Mouse (Mus musculus): Measurements from ENCODE around the gene Bcl6. TPM values are rescaled to one million over a fixed set of nuclear protein-coding genes. Genes with fewer than 3 reads are reported as not detected.
A peak's percentile ranks its signal among the peaks of the same experiment; 100 is the strongest.

Gene Bcl6
- total and polyA plus RNA-seq, 3 experiments, result 0.20 to 0.60 (median 0.25) TPM

DNA sequence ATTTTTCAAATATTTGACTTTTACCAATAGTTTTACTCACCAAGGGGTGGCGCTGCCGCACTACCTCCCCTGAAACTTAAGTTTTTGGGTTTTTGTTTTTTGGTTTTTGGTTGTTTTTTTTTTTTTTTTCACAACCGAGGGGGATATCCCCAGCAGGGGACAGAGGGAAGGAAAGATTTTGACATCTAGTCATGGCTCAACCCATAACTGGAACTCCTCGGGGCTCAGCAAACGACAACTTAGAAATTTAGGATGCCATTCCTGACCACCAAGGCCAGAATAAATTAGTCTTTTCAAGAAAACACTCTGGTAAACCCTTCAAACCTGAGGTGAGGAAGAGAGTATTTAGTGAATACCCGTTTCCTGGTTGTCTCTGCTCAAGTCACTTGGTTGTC lies 3.2 kb downstream of the Bcl6 start:
- peak; percentile 73 for DNase-seq (ENCODE audit: extremely low read depth)
- no peaks in the 10 kb centered on the region for H3K79me2 ChIP-seq (replicated peaks; ENCODE audit: control insufficient read depth, extremely low read depth, insufficient read depth, poor library complexity, severe bottlenecking)
- no peak overlapping the region for H3K27ac ChIP-seq (ENCODE audit: insufficient read depth, low read depth)
- no peaks in the 10 kb centered on the region for H3K36me3 ChIP-seq (replicated peaks in 1 of 2; ENCODE audit: control insufficient read depth in 1 of 2, insufficient read depth in 1 of 2, low read length in 1 of 2)
- peaks cover 52% of the 10 kb centered on the region for H3K27me3 ChIP-seq (replicated peaks)
- peak overlapping the region; percentile 98; the same call in 1 of the 2 replicates for H3K4me2 ChIP-seq (ENCODE audit: insufficient read depth, low read depth, poor library complexity, severe bottlenecking)
- dilution Hi-C loops (cut with MboI; ENCODE audit: extremely low pct_ligation_motif_present, extremely low pct_unique_long_range_greater_than_20kb, low sequenced_read_pairs) (no loop called here), in situ Hi-C loops (cut with MboI; ENCODE audit: low pct_ligation_motif_present, low pct_unique_long_range_greater_than_20kb, low sequenced_read_pairs) (loop anchor here (10.0 to 25.0 kb wide), 3 partner anchors 652 to 877 kb away; no protein-coding TSS in a partner anchor)
- peaks cover 6 to 32% of the 10 kb centered on the region in 2 experiments for H3K4me1 ChIP-seq (ENCODE audit: control insufficient read depth in 1 of 2, insufficient read depth in 2 of 2)
- no peak overlapping the region for H3K9ac ChIP-seq (ENCODE audit: insufficient read depth, low read depth)
- H3K9me3 ChIP-seq (replicated peaks; ENCODE audit: low read length), result no peaks in the 10 kb centered on the region
- H3K4me3 ChIP-seq (replicated peaks in 1 of 3; ENCODE audit: low read depth in 2 of 3, low read length in 2 of 3, poor library complexity in 1 of 3), result no peak overlapping the region
- TF ChIP-seq TCF12 (IDR thresholded peaks at IDR 0.05; ENCODE audit: low read depth, low read length), result no peak
- no peak for TF ChIP-seq IRF4 (IDR thresholded peaks at IDR 0.05; ENCODE audit: low read depth, low read length)
- TF ChIP-seq E2F4 (IDR thresholded peaks at IDR 0.05; ENCODE audit: insufficient replicate concordance, low read depth, low read length), result no peak
- TF ChIP-seq CHD2 (IDR thresholded peaks at IDR 0.05; ENCODE audit: low read length), result no peak
- TF ChIP-seq GABPA (IDR thresholded peaks at IDR 0.05; ENCODE audit: insufficient replicate concordance, low read depth, low read length), result no peak
- 0 out of 2 replicates have a peak, but pooled peaks have one; percentile 24 for TF ChIP-seq MYC (IDR thresholded peaks at IDR 0.05; ENCODE audit: low read depth, low read length)
- no peak for TF ChIP-seq USF2 (conservative IDR thresholded peaks at IDR 0.05; ENCODE audit: low read depth, low read length)
- peak; percentile 93 for TF ChIP-seq ZKSCAN1 (IDR thresholded peaks at IDR 0.05; ENCODE audit: borderline replicate concordance, low read depth, low read length)
- TF ChIP-seq ZC3H11A (IDR thresholded peaks at IDR 0.05; ENCODE audit: low read depth, low read length), result peak; percentile 31; the same call in 1 of the 2 replicates
- no peak for TF ChIP-seq EP300 (IDR thresholded peaks at IDR 0.05; ENCODE audit: low read length)
- TF ChIP-seq CTCF (conservative IDR thresholded peaks at IDR 0.05 in 1 of 2, IDR thresholded peaks at IDR 0.05 in 1 of 2; ENCODE audit: low read depth in 2 of 2, low read length in 2 of 2), result peak; percentile 34 to 80; a peak in 2 of 4 replicates
- TF ChIP-seq CHD1 (IDR thresholded peaks at IDR 0.05; ENCODE audit: low read depth, low read length), result no peak
- no peak for TF ChIP-seq NELFE (IDR thresholded peaks at IDR 0.05; ENCODE audit: low read depth, low read length)
- no peak for TF ChIP-seq JUN (IDR thresholded peaks at IDR 0.05; ENCODE audit: insufficient read depth, low read depth, low read length)
- TF ChIP-seq PAX5 (IDR thresholded peaks at IDR 0.05; ENCODE audit: low read length), result no peak
- no peak for TF ChIP-seq NRF1 (IDR thresholded peaks at IDR 0.05; ENCODE audit: low read depth, low read length)
- no peak for TF ChIP-seq TBP (conservative IDR thresholded peaks at IDR 0.05; ENCODE audit: low read depth, low read length)
- TF ChIP-seq KAT2A (IDR thresholded peaks at IDR 0.05; ENCODE audit: insufficient replicate concordance, low read length), result no peak
- peak; percentile 51 for TF ChIP-seq BHLHE40 (IDR thresholded peaks at IDR 0.05; ENCODE audit: low read depth, low read length)
- TF ChIP-seq SIN3A (IDR thresholded peaks at IDR 0.05; ENCODE audit: low read length), result no peak; the same call in 1 of the 2 replicates
- no peak for TF ChIP-seq ZMIZ1 (IDR thresholded peaks at IDR 0.05; ENCODE audit: low read depth, low read length)
- 0 out of 2 replicates have a peak, but pooled peaks have one; percentile 9 for TF ChIP-seq ETS1 (conservative IDR thresholded peaks at IDR 0.05; ENCODE audit: low read depth, low read length)
- TF ChIP-seq USF1 (IDR thresholded peaks at IDR 0.05; ENCODE audit: low read depth, low read length), result no peak
- no peak for TF ChIP-seq HCFC1 (IDR thresholded peaks at IDR 0.05; ENCODE audit: low read depth, low read length)
- no peak for TF ChIP-seq UBTF (IDR thresholded peaks at IDR 0.05; ENCODE audit: low read depth, low read length)
- TF ChIP-seq ELF1 (IDR thresholded peaks at IDR 0.05; ENCODE audit: low read depth, low read length), result no peak
- TF ChIP-seq JUND (conservative IDR thresholded peaks at IDR 0.05; ENCODE audit: low read depth, low read length), result no peak
- no peak for TF ChIP-seq POLR2A (IDR thresholded peaks at IDR 0.05; ENCODE audit: low read depth, low read length)
- no peak for TF ChIP-seq MAX (IDR thresholded peaks at IDR 0.05; ENCODE audit: low read length)
- TF ChIP-seq MAZ (IDR thresholded peaks at IDR 0.05; ENCODE audit: low read depth, low read length), result no peak; the same call in 1 of the 2 replicates
- peak; percentile 73 for TF ChIP-seq SMC3 (IDR thresholded peaks at IDR 0.05; ENCODE audit: low read depth, low read length)
- no peak for TF ChIP-seq MAFK (IDR thresholded peaks at IDR 0.05; ENCODE audit: insufficient replicate concordance, low read length)
- no peak for TF ChIP-seq RCOR1 (conservative IDR thresholded peaks at IDR 0.05; ENCODE audit: low read depth, low read length)
- no peak for TF ChIP-seq MEF2A (IDR thresholded peaks at IDR 0.05; ENCODE audit: borderline replicate concordance, low read depth, low read length)
- peak; percentile 83 for TF ChIP-seq RAD21 (IDR thresholded peaks at IDR 0.05; ENCODE audit: low read depth, low read length)
- TF ChIP-seq MXI1 (IDR thresholded peaks at IDR 0.05; ENCODE audit: low read depth, low read length), result no peak
- peak; percentile 95 for TF ChIP-seq ZNF384 (IDR thresholded peaks at IDR 0.05; ENCODE audit: low read depth, low read length)
- no peak for TF ChIP-seq POLR2AphosphoS2 (IDR thresholded peaks at IDR 0.05; ENCODE audit: low read depth, low read length)
